Mouse (Mus musculus) hindbrain, embryonic 11.5 days (tissue): ENCODE results near the gene Rsc1a1. TPM values are rescaled to one million over a fixed set of nuclear protein-coding genes. Genes with fewer than 3 reads are reported as not detected.

ENCODE experiments used
- ATAC-seq: fragments of 200-750 bp; cut with Nextera tagmentation; 2 replicates; pipeline ENCODE4 v1.8.0; 2017; ENCODE audit warnings: mild to moderate bottlenecking, moderate TSS enrichment, moderate library complexity; ENCODE audit not compliant: low FRiP score
- DNase-seq: peaks from one replicate; pipeline ENCODE4 v3.0.0-alpha.2; 2015; ENCODE audit warnings: low spot score
- H3K27ac ChIP-seq: fragments of 300-500 bp; sonication (generic); 2 replicates; pipeline ENCODE4 v1.5.1; 2014; ENCODE audit warnings: mild to moderate bottlenecking, low read depth, low read length
- H3K27me3 ChIP-seq: fragments of 300-500 bp; sonication (generic); 2 replicates; pipeline ENCODE4 v1.6.1; 2014; ENCODE audit warnings: mild to moderate bottlenecking, low read length, moderate library complexity, mixed read lengths; ENCODE audit not compliant: control insufficient read depth, insufficient read depth
- H3K36me3 ChIP-seq: fragments of 300-500 bp; sonication (generic); 2 replicates; pipeline ENCODE4 v1.6.1; 2014; ENCODE audit warnings: mild to moderate bottlenecking, low read length, moderate library complexity, mixed read lengths; ENCODE audit not compliant: control insufficient read depth, insufficient read depth
- H3K4me1 ChIP-seq: fragments of 300-500 bp; sonication (generic); replicated peaks from 2 replicates; pipeline ENCODE4 v1.6.1; 2014; ENCODE audit warnings: low read length, mixed read lengths; ENCODE audit not compliant: control insufficient read depth, insufficient read depth
- H3K4me2 ChIP-seq: fragments of 300-500 bp; sonication (generic); replicated peaks from 2 replicates; pipeline ENCODE4 v1.6.1; 2014; ENCODE audit warnings: mild to moderate bottlenecking, low read depth, low read length
- H3K4me3 ChIP-seq: fragments of 300-500 bp; sonication (generic); 2 replicates; pipeline ENCODE4 v1.5.1; 2014; ENCODE audit warnings: low read depth, low read length
- H3K9ac ChIP-seq: fragments of 300-500 bp; sonication (generic); 2 replicates; pipeline ENCODE4 v1.6.1; 2014; ENCODE audit warnings: low read depth, low read length
- H3K9me3 ChIP-seq: fragments of 300-500 bp; sonication (generic); 2 replicates; pipeline ENCODE4 v1.6.1; 2016; ENCODE audit warnings: low read length; ENCODE audit not compliant: control insufficient read depth
- WGBS: fragments of 180-500 bp; shearing (Covaris S2); extraction: QIAGEN DNeasy Blood & Tissue Kit; methylation state at CpG from one replicate; pipeline ENCODE4 v1.1.7; 2014; 5-methylcytosine and 5-hydroxymethylcytosine counted together
- polyA plus RNA-seq: library from polyadenylated mRNA; unstranded; fragments of >200 nt; fragmentation: Nextera tagmentation; extraction: Ambion mirVana; gene quantifications from 2 replicates; pipeline ENCODE4 v1.2.1, GENCODE M21; 2014

The Rsc1a1 gene
- polyA plus RNA-seq, 1 experiment from 2014 or later, result 1.9 TPM

- 0 out of 2 replicates have a peak, but pooled peaks cover 2% of the 10 kb centered on the region for H3K4me1 ChIP-seq
- DNase-seq (no peak), ATAC-seq (peak; percentile 83)
- peak overlapping the region; percentile 84; the same call in 1 of the 2 replicates for H3K27ac ChIP-seq
- no peaks in the 10 kb centered on the region for H3K9me3 ChIP-seq
- H3K9ac ChIP-seq, result peak overlapping the region; percentile 97
- H3K27me3 ChIP-seq, result no peaks in the 10 kb centered on the region
- H3K4me2 ChIP-seq, result peak overlapping the region; percentile 90
- H3K4me3 ChIP-seq, result peak overlapping the region; percentile 99
- H3K36me3 ChIP-seq, result no peaks in the 10 kb centered on the region
- WGBS, result 15% methylated on average over 13 of the region's 13 CpGs
These were observed 38.3 kb upstream of the Rsc1a1 start for GRCm38 (mm10) chr4:141723673-141724068.

DNA sequence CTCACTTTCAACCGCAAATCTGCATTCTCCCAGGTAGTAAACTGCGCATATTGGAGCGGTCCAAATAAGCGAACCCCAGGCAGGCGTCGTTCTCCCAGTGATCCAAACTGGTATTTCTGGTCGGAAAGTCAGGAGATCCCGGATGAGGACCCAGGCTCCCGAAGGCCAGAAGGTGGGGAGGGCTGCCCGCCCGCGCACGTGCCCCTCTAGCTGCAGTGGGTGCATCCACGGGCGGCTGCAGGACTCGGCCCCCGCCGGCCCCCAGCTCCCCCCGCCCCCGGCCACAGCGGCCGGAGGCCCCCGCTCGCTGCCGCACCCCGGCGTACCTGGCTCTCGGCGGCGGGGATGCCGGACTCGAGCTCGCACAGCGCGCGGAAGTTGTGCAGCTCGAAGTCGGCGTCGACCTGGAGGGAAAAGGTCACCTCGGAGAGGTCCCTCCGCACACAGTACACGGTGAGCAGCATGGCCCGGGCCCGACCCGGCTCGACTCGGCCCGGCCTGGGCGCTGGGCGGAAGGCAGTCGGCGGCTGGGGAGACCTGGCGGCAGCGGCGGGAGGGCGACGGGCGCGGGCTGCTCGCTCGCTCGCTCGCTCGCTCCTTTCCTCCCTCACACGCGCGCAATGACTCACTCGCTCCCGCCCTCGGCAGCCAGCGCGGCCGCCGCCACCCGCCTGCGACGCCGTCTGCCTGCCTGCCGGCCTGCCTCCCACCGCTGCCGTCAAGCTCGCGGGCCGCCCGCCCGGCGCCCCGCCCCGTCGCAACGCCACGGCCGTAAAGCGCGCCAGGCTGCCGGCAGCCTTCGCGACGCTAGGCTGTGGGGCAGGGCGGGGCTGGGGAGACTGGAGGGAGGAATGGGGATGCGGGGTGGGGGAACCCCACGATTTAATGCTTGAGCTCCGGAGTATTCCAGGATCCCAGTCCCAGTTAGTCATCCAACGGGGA, 37.6 kb upstream of the Rsc1a1 start, which contains the start of gene Ddi2:
Gene Ddi2, minus strand, starts transcription at position 689 of the 942 bp plus-strand sequence.
- Histone ChIP-seq H3K4me1 (0 out of 2 replicates have a peak, but pooled peaks cover 2% of the 10 kb centered on the region), H3K4me2 (peak within 1 kb of the TSS; percentile 90), H3K27me3 (no peaks in the 10 kb centered on the region), H3K27ac (peak within 1 kb of the TSS; percentile 84), H3K9me3 (no peaks in the 10 kb centered on the region), H3K4me3 (peak within 1 kb of the TSS; percentile 99), H3K36me3 (no peaks in the 10 kb centered on the region), H3K9ac (peak within 1 kb of the TSS; percentile 97)
- WGBS, result under 1% methylated on average over 78 of the region's 105 CpGs
- ATAC-seq, result peak; percentile 86
- DNase-seq, result peak; percentile 95

DNA sequence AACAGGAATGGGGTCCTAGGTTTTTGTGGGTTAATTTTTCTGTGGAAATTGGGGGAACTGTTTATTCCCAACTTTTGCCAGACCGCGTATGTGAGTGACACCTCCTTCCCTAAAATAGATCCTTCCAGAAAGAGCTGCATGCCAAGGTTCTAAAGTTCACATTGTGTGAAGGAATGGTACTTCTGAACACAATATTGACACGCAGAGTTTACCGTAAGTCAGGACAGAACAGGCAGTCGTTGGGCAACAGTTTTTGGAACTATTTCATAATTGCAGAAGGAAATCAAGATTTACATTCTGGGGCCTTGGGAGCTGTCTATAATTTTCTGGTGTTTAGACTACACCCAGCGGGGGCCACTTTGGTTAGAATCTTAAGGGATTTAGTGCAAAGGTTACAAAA, 36.6 kb upstream of the Rsc1a1 start:
- Histone ChIP-seq H3K27me3 (no peaks in the 10 kb centered on the region), H3K9me3 (no peaks in the 10 kb centered on the region), H3K4me1 (0 out of 2 replicates have a peak, but pooled peaks cover 2% of the 10 kb centered on the region), H3K36me3 (no peaks in the 10 kb centered on the region), H3K4me3 (peak overlapping the region; percentile 99), H3K9ac (peak overlapping the region; percentile 97; the same call in 1 of the 2 replicates), H3K4me2 (peak overlapping the region; percentile 90), H3K27ac (no peak overlapping the region)
- ATAC-seq, result no peak
- DNase-seq, result no peak
- WGBS, result 82% methylated on average over 6 of the region's 6 CpGs

DNA sequence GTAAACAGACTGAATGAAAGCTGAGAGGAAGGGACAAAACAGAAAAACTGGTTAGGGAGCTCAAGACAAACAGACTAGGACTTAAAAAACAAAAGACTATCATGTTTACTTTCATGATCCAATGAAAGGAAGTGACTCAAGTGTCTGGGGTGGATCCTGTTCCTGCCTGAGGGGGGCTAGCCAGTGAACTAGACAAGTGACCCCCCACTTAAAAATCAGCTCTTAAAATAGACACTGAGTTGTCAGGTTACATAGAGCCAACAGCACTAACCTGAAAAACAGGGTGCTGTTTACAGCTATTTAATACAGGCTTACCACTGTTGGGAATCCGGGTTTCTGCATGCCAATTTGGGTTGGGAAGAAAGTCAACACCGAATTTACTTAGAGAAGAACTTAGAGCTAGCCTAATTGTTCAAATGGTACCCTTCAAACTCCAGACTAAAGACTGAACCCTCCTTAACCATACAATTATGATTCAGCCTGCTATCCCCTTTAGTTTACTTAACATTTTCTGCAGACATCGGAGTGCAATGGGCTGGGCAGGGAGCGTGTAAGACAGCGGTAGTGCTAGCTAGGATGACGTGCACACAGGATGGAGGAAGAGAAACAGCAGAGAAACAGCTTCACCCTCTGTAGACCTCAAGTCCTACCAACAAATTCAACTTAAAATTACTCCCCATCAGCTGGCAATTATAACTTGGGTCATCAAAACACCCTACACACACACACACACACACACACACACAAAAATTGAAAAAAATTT, 35.5 kb upstream of the Rsc1a1 start:
- WGBS, result 89% methylated on average over 6 of the region's 6 CpGs
- Histone ChIP-seq H3K4me2 (0 out of 2 replicates have a peak overlapping the region, but pooled peaks have one; percentile 12), H3K4me3 (no peak overlapping the region)

DNA sequence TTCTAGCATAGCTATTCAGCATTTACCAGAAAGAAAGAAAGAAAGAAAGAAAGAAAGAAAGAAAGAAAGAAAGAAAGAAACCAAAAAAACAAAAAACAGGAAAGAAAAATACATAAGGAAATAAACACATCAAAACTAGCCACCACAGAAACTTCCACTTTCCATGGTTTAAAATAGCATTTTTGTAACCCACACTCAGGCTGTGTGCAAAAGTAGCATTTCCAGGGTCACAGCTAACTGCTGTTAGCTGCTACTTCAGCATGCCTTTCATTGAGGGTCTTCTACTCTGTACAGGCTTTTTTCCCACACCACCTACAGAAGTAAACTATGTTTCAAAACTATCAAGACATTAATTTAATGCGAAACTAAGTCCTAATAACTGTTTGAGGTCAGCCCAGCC, 33.9 kb upstream of the Rsc1a1 start:
- Histone ChIP-seq H3K36me3 (no peaks in the 10 kb centered on the region), H3K9ac (no peak overlapping the region), H3K4me1 (0 out of 2 replicates have a peak, but pooled peaks cover 2% of the 10 kb centered on the region), H3K9me3 (no peaks in the 10 kb centered on the region), H3K27ac (no peak overlapping the region), H3K27me3 (no peaks in the 10 kb centered on the region), H3K4me3 (no peak overlapping the region), H3K4me2 (no peak overlapping the region)
- ATAC-seq, result no peak
- no peak for DNase-seq
- WGBS, result 91% methylated on average over 1 of the region's 1 CpGs

More for the DNA sequence above, 35.5 kb upstream of the Rsc1a1 start:
- Histone ChIP-seq H3K4me1 (0 out of 2 replicates have a peak, but pooled peaks cover 2% of the 10 kb centered on the region), H3K36me3 (no peaks in the 10 kb centered on the region), H3K9ac (no peak overlapping the region), H3K27me3 (no peaks in the 10 kb centered on the region), H3K9me3 (no peaks in the 10 kb centered on the region), H3K27ac (no peak overlapping the region)
- no peak for DNase-seq
- ATAC-seq, result no peak

GRCm38 (mm10) chr4:141717633-141718032, 32.2 kb upstream of the Rsc1a1 start:
- H3K4me2 ChIP-seq, result no peak overlapping the region
- H3K36me3 ChIP-seq, result no peaks in the 10 kb centered on the region
- H3K4me1 ChIP-seq, result 0 out of 2 replicates have a peak, but pooled peaks cover 2% of the 10 kb centered on the region
- no peak overlapping the region for H3K27ac ChIP-seq
- no peaks in the 10 kb centered on the region for H3K9me3 ChIP-seq
- no peak overlapping the region for H3K9ac ChIP-seq
- WGBS, result 90% methylated on average over 4 of the region's 4 CpGs
- no peak overlapping the region for H3K4me3 ChIP-seq
- DNase-seq (no peak), ATAC-seq (no peak)
- no peaks in the 10 kb centered on the region for H3K27me3 ChIP-seq

GRCm38 (mm10) chr4:141715027-141715426, 29.6 kb upstream of the Rsc1a1 start:
- ATAC-seq (no peak), DNase-seq (no peak)
- Histone ChIP-seq H3K4me2 (no peak overlapping the region), H3K4me3 (no peak overlapping the region), H3K36me3 (0 out of 2 replicates have a peak, but pooled peaks cover 2% of the 10 kb centered on the region), H3K4me1 (no peaks in the 10 kb centered on the region), H3K27ac (no peak overlapping the region), H3K27me3 (no peaks in the 10 kb centered on the region), H3K9me3 (no peaks in the 10 kb centered on the region), H3K9ac (no peak overlapping the region)
- 64% methylated on average over 2 of the region's 2 CpGs for WGBS

GRCm38 (mm10) chr4:141713598-141714142, 28.3 kb upstream of the Rsc1a1 start:
- no peak overlapping the region for H3K27ac ChIP-seq
- WGBS, result 84% methylated on average over 5 of the region's 5 CpGs
- ATAC-seq (no peak), DNase-seq (no peak)
- no peak overlapping the region for H3K4me3 ChIP-seq
- H3K27me3 ChIP-seq, result no peaks in the 10 kb centered on the region
- H3K36me3 ChIP-seq, result 0 out of 2 replicates have a peak, but pooled peaks cover 2% of the 10 kb centered on the region
- no peaks in the 10 kb centered on the region for H3K9me3 ChIP-seq
- H3K4me1 ChIP-seq, result no peaks in the 10 kb centered on the region
- no peak overlapping the region for H3K9ac ChIP-seq
- H3K4me2 ChIP-seq, result no peak overlapping the region
